Mouse (Mus musculus): ENCODE measurements around the gene Glp2r.

DNA sequence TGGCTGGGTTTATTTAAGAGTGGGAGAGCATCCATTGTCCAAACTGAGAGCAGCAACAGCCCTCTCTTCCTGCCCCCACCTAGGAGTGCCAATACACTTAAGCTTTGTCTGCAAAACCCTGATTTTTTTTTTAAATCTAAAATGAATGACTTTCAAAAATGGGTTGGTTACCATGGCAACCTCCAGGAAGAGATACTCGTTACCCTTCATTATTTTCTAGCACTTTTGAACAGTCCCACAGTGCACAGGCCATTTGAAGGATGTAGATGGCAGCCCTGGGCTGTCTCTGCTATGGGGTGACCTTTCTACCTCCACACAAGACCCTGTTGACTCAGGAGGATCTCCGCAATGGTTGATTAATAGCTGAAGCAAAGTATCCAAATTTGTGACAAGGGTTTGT is 84.8 kb downstream of the Glp2r start:
- TF ChIP-seq USF1 (IDR thresholded peaks at IDR 0.05; ENCODE audit: low read depth) (no peak), POLR2A (IDR thresholded peaks at IDR 0.05; ENCODE audit: insufficient read length, low read depth) (no peak), E2F4 (IDR thresholded peaks at IDR 0.05; ENCODE audit: insufficient read depth) (no peak), MYOD1 (IDR thresholded peaks at IDR 0.05; ENCODE audit: control insufficient read depth in 1 of 3, insufficient read length in 2 of 3, low read depth in 2 of 3) (no peak), TCF12 (IDR thresholded peaks at IDR 0.05; ENCODE audit: insufficient read depth, poor library complexity, severe bottlenecking) (no peak), CEBPB (IDR thresholded peaks at IDR 0.05; ENCODE audit: insufficient read depth, poor library complexity, severe bottlenecking) (no peak), MAX (IDR thresholded peaks at IDR 0.05; ENCODE audit: low read depth) (no peak), REST (IDR thresholded peaks at IDR 0.05; ENCODE audit: insufficient read depth, insufficient read length) (no peak), TCF3 (IDR thresholded peaks at IDR 0.05; ENCODE audit: insufficient read length, low read depth) (no peak), MYOG (IDR thresholded peaks at IDR 0.05; ENCODE audit: control insufficient read depth in 1 of 3, insufficient read depth in 1 of 3, insufficient read length in 2 of 3, low read depth in 2 of 3) (no peak), POLR2AphosphoS2 (IDR thresholded peaks at IDR 0.05; ENCODE audit: insufficient read length, low read depth) (no peak), SRF (IDR thresholded peaks at IDR 0.05; ENCODE audit: control insufficient read depth, insufficient read length, low read depth) (no peak)
